Mouse (Mus musculus): Measurements from ENCODE around the gene Rbpms2. TPM values are rescaled to one million over a fixed set of nuclear protein-coding genes. Genes with fewer than 3 reads are reported as not detected.
"Not testable (repeated sequence)": the region's sequence is repeated elsewhere in the genome, so short reads cannot be mapped to it uniquely, and the experiment has no call there.

Gene Rbpms2
- polyA plus RNA-seq, 1 experiment from 2014 or later, result 10.5 TPM

DNA sequence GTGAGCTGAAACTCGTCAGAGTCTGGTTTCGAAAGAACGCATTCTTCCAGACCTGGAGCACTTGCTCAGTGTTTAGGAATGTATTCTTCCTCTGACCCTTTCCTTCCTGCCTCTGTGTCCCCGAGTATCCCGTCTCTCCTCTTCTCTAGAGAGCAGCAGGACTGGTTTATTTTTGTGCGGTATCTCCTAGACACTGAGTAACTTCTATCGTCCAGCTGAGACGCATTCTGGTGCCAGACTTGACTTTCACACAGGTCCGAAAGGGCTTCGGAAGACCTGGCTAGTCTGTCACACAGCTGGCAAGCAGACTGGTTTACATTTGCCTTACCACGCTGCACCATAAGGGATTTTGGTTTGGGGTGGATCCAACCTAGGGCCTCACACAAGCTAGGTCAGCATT, 43.5 kb downstream of the Rbpms2 start:
- ATAC-seq (ENCODE audit: low FRiP score), result no peak
- Histone ChIP-seq H3K27ac (no peak overlapping the region), H3K36me3 (replicated peaks) (no peaks in the 10 kb centered on the region), H3K4me2 (no peak overlapping the region), H3K4me3 (replicated peaks) (no peak overlapping the region), H3K4me1 (peaks cover 17% of the 10 kb centered on the region), H3K9me3 (no peaks in the 10 kb centered on the region), H3K27me3 (no peaks in the 10 kb centered on the region), H3K9ac (no peak overlapping the region)
- 77% methylated on average over 11 of the region's 11 CpGs for WGBS

DNA sequence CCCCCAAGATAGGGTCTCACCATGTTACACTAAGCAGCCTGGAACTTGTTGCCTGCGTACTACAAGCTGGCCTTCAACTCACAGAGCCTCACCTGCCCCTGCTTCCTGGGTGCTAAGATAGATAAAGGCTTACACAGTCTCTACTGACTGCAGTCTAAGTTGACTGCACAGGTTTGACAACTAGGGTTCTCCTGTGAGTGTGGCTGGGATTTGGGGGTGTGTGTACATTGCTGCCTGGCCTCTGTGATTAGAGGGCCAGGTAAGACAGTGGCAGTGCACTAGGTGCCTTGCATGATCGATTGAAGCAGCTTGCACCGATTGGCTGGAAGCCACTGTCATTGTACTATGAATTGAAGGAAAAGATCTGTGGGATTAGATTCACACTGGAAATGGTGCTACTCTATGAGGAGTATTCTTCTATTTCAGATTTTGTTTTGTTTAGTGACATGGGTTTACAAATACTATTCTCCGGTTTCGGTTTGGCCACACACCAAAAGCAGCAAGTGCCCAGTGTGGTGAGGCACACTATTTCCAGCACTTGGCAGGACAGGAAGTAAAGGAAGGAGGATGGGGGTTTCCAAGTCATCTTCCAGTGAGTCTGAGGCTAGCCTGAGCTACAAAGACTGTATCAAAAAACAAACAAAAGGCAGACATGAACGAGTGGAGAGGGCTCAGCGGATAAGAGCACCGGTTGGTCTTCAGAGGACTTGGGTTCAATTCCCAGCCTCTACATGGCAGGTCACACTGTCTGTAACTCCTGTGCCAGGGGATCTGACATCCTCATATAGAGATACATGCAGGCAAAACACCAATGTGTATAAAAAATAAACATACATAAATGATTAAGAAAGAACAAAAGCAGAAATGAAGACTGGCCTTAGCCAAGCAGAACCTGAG, 46.3 kb downstream of the Rbpms2 start:
- WGBS, result 59% methylated on average over 8 of the region's 8 CpGs
- Histone ChIP-seq H3K9ac (peak overlapping the region; percentile 91), H3K9me3 (no peaks in the 10 kb centered on the region), H3K36me3 (replicated peaks) (peaks cover 4% of the 10 kb centered on the region; the same call in 1 of the 2 replicates), H3K4me2 (peak overlapping the region; percentile 84), H3K27ac (peak overlapping the region; percentile 63; the same call in 1 of the 2 replicates), H3K4me3 (replicated peaks) (peak overlapping the region; percentile 80), H3K27me3 (no peaks in the 10 kb centered on the region), H3K4me1 (peaks cover 43% of the 10 kb centered on the region)
- ATAC-seq (ENCODE audit: low FRiP score), result peak; percentile 69; the same call in 1 of the 2 replicates

DNA sequence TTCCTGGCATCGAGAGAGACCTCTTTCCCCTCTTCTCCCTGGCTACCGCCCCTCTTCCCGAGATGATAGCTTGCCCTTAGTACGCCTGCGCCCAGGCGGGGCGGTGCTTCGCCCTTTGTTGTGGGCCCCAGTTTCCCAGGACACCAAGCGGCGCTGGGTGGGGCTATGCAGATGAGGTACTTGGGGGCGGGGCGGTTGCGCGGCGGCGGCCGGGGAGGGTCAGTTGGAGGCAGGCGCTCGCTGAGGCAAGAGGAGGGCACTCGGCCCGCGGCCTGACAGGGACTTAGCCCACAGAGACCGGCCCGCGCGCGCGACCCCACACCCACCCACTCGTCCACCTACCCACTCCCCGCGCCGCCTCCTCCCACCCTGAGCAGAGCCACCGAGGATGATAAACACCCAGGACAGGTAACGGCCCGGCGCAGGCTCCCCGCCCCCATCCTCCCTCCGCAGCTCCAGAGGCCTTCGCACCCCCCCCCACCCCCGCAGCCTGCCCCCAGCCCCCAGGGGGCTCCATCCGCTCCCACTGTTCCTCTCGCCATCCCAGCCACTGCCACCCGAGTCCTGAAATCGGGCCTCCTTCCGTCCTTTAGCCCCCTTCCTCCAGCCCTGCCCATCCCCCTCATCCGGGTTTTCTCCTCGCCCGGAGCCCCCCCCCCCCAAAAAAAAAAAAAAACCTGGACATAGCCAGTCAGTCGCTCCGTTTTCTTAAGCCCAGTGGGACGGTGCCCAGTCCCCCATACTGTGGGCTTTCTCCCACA, 47.1 kb downstream of the Rbpms2 start:
- Histone ChIP-seq H3K27ac (peak overlapping the region; percentile 65), H3K4me1 (peaks cover 49% of the 10 kb centered on the region), H3K27me3 (no peaks in the 10 kb centered on the region), H3K9me3 (no peaks in the 10 kb centered on the region), H3K36me3 (replicated peaks) (peaks cover 5% of the 10 kb centered on the region; the same call in 1 of the 2 replicates), H3K4me2 (peak overlapping the region; percentile 84), H3K9ac (peak overlapping the region; percentile 91), H3K4me3 (replicated peaks) (peak overlapping the region; percentile 80)
- 0% methylated on average over 39 of the region's 51 CpGs for WGBS
- ATAC-seq (ENCODE audit: low FRiP score), result peak; percentile 99

GRCm38 (mm10) chr9:65677119-65677462, 47.6 kb downstream of the Rbpms2 start:
- H3K4me3 ChIP-seq (replicated peaks), result peak overlapping the region; percentile 80
- peak; percentile 16; the same call in 1 of the 2 replicates for ATAC-seq (ENCODE audit: low FRiP score)
- H3K9me3 ChIP-seq, result no peaks in the 10 kb centered on the region
- H3K27ac ChIP-seq, result peak overlapping the region; percentile 65; the same call in 1 of the 2 replicates
- H3K4me2 ChIP-seq, result peak overlapping the region; percentile 84
- H3K4me1 ChIP-seq, result peaks cover 52% of the 10 kb centered on the region
- H3K36me3 ChIP-seq (replicated peaks), result peaks cover 5% of the 10 kb centered on the region; the same call in 1 of the 2 replicates
- H3K9ac ChIP-seq, result peak overlapping the region; percentile 91
- 1% methylated on average over 3 of the region's 3 CpGs for WGBS
- no peaks in the 10 kb centered on the region for H3K27me3 ChIP-seq

DNA sequence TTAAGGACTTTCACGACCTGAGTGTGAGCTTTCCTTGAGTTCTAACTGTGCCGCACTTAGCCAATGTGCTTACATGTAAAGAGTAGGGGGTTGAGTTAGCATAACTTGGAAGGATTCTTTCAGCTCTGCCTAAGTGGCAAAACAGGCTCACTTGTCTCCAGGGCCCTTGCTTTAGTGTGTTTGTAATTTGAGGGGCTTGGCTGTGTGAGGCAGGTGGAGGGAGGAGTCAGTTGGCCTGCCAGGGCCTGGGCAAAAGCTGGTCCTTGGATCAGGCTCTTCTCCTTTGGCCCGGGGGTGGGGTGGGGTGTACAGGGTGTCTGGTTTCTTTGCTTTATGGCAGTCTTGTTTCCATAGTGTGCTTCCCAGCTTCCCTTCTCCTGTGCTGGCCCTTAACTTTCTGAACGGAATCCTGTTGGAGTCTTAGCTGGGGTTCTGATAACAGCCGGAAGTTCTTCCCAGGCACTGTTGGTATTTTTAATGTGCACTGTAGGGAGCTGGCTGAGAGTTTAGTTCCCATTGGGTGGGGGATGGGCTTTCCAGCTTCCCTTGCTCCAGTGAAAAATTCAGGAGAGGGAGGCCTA, 49.8 kb downstream of the Rbpms2 start:
- H3K4me1 ChIP-seq, result peaks cover 61% of the 10 kb centered on the region
- 30% methylated on average over 5 of the region's 5 CpGs for WGBS
- peak overlapping the region; percentile 65; the same call in 1 of the 2 replicates for H3K27ac ChIP-seq
- H3K27me3 ChIP-seq, result no peaks in the 10 kb centered on the region
- no peaks in the 10 kb centered on the region for H3K9me3 ChIP-seq
- ATAC-seq (ENCODE audit: low FRiP score), result no peak
- peak overlapping the region; percentile 27 for H3K4me3 ChIP-seq (replicated peaks)
- peak overlapping the region; percentile 36 for H3K9ac ChIP-seq
- peaks cover 5% of the 10 kb centered on the region; the same call in 1 of the 2 replicates for H3K36me3 ChIP-seq (replicated peaks)
- peak overlapping the region; percentile 84 for H3K4me2 ChIP-seq

GRCm38 (mm10) chr9:65680938-65681633, 51.6 kb downstream of the Rbpms2 start:
- peaks cover 57% of the 10 kb centered on the region for H3K4me1 ChIP-seq
- H3K27me3 ChIP-seq, result no peaks in the 10 kb centered on the region
- no peak overlapping the region for H3K27ac ChIP-seq
- ATAC-seq (ENCODE audit: low FRiP score), result no peak
- H3K4me2 ChIP-seq, result no peak overlapping the region
- H3K4me3 ChIP-seq (replicated peaks), result no peak overlapping the region
- 87% methylated on average over 4 of the region's 4 CpGs for WGBS
- H3K9ac ChIP-seq, result no peak overlapping the region
- H3K36me3 ChIP-seq (replicated peaks), result peaks cover 7% of the 10 kb centered on the region; the same call in 1 of the 2 replicates
- H3K9me3 ChIP-seq, result no peaks in the 10 kb centered on the region

GRCm38 (mm10) chr9:65681634-65681940, 52.1 kb downstream of the Rbpms2 start:
- no peaks in the 10 kb centered on the region for H3K27me3 ChIP-seq
- no peaks in the 10 kb centered on the region for H3K9me3 ChIP-seq
- H3K27ac ChIP-seq, result no peak overlapping the region
- H3K4me2 ChIP-seq, result no peak overlapping the region
- no peak for ATAC-seq (ENCODE audit: low FRiP score)
- no peak overlapping the region for H3K4me3 ChIP-seq (replicated peaks)
- peaks cover 56% of the 10 kb centered on the region for H3K4me1 ChIP-seq
- 89% methylated on average over 2 of the region's 2 CpGs for WGBS
- H3K36me3 ChIP-seq (replicated peaks), result peaks cover 12% of the 10 kb centered on the region; the same call in 1 of the 2 replicates
- H3K9ac ChIP-seq, result no peak overlapping the region

GRCm38 (mm10) chr9:65682183-65682582, 52.7 kb downstream of the Rbpms2 start:
- H3K4me3 ChIP-seq (replicated peaks), result no peak overlapping the region
- H3K4me2 ChIP-seq, result no peak overlapping the region

GRCm38 (mm10) chr9:65682994-65683393, 53.5 kb downstream of the Rbpms2 start:
- peaks cover 46% of the 10 kb centered on the region for H3K4me1 ChIP-seq
- H3K9me3 ChIP-seq, result no peaks in the 10 kb centered on the region
- H3K4me3 ChIP-seq (replicated peaks), result no peak overlapping the region
- no peak for ATAC-seq (ENCODE audit: low FRiP score)
- no peaks in the 10 kb centered on the region for H3K27me3 ChIP-seq
- H3K27ac ChIP-seq, result no peak overlapping the region
- H3K9ac ChIP-seq, result no peak overlapping the region
- peaks cover 22% of the 10 kb centered on the region for H3K36me3 ChIP-seq (replicated peaks)
- WGBS, result 70% methylated on average over 1 of the region's 1 CpGs
- no peak overlapping the region for H3K4me2 ChIP-seq

More at GRCm38 (mm10) chr9:65682183-65682582, 52.7 kb downstream of the Rbpms2 start:
- Histone ChIP-seq H3K9ac (no peak overlapping the region), H3K27ac (no peak overlapping the region), H3K27me3 (no peaks in the 10 kb centered on the region), H3K36me3 (replicated peaks) (peaks cover 14% of the 10 kb centered on the region; the same call in 1 of the 2 replicates), H3K4me1 (peaks cover 54% of the 10 kb centered on the region), H3K9me3 (no peaks in the 10 kb centered on the region)
- 88% methylated on average over 3 of the region's 3 CpGs for WGBS
- ATAC-seq (ENCODE audit: low FRiP score), result no peak

DNA sequence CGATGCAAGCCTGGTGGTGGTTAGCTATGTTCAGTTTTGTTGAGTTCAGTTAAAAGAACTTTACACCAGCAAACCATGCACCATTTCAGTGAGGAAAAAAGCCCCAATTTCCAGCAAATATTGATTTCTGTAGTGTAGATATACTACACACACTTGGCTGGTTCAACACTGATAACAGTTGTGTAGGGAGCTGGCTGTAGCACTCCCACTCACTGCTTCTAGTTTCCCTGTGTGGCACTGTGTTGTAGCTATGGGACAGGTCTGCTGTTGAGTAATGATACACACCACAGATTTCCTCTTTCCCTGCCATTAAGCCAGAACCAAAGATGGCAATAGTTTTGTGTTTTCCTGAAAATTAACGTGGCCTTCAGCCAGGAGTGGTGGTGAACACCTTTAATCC, 55.3 kb downstream of the Rbpms2 start:
- Histone ChIP-seq H3K36me3 (replicated peaks) (peaks cover 32% of the 10 kb centered on the region), H3K9me3 (no peaks in the 10 kb centered on the region), H3K4me3 (replicated peaks) (no peak overlapping the region), H3K4me2 (no peak overlapping the region), H3K27ac (no peak overlapping the region), H3K27me3 (no peaks in the 10 kb centered on the region), H3K9ac (no peak overlapping the region), H3K4me1 (peaks cover 29% of the 10 kb centered on the region)
- ATAC-seq (ENCODE audit: low FRiP score), result no peak
- 92% methylated on average over 2 of the region's 2 CpGs for WGBS

DNA sequence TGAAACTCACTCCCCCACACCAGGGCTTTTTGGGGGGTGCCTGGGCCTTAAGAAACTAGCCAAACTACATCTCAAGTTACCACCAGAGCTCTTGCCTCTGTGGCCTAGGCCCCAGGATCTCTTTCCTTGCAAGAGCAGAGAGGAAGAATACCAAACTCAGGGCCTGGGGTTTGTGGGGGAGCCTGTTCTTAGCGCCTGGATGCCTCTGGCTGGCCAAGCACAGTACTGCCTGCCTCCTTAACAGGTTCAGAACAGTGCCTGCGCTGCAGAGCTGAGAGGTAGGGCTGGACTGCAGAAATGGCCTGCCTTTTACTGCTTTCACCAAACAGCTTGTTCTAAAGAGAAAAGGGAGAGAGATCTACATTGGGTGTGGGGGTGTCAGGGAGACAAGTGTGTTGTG, 60.4 kb downstream of the Rbpms2 start:
- not testable (repeated sequence) for H3K27me3 ChIP-seq; H3K4me3 ChIP-seq (replicated peaks); H3K4me2 ChIP-seq; ATAC-seq (ENCODE audit: low FRiP score); H3K9ac ChIP-seq; H3K9me3 ChIP-seq; H3K27ac ChIP-seq
- WGBS, result 66% methylated on average over 2 of the region's 2 CpGs
- peaks cover 26% of the 10 kb centered on the region for H3K4me1 ChIP-seq
- H3K36me3 ChIP-seq (replicated peaks), result peaks cover 68% of the 10 kb centered on the region

Data from forebrain, embryonic 12.5 days (tissue).